Mouse (Mus musculus) R1 (cell line): ENCODE measurements around the gene Irgc1.

ENCODE experiments used
- DNase-seq: peaks from one replicate; pipeline ENCODE4 v3.0.0-alpha.2; 2018; ENCODE audit warnings: low read depth, low spot score

Irgc1 gene

DNA sequence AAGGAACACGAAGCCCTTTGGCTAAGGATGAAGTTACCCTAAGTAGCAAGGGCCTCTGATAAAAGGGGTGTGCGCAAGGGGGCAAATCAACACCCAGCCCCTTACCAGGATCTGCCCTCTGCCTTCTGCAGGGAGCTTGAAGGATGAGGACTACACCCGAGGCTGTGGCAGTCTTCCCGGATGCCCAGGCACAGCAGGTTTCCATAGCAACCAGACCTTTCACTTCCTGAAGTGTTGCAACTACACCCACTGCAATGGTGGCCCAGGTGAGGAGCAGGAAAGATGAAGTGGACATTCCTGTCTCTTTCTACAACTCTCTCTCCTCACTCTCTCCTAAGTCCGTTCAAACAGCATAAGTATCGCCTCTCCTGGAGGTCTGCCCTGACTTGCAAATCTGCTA lies 20.3 kb upstream of the Irgc1 start:
- no peak for DNase-seq

DNA sequence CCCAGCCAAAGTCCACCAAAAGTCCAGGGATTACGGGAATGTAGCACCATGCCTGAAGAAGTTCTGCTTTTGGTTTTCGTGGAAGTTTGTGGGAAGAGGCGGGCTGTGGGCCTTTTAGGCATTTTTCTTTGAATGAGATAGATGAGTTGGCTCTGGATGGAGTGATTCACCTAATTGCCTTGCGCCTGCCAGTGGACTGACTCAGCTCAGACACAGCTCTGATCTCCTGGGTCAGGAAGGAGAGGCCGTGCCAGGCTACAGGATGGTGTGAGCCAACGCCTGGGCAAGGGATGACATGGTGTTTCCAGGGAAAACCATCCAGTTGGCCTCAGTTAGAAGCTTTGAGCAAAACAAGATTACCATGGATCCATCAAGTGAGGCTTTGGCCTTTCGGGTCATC lies 18.3 kb upstream of the Irgc1 start:
- peak; percentile 11 for DNase-seq

- DNase-seq: peak; percentile 86
These were observed 17.0 kb upstream of the Irgc1 start for GRCm38 (mm10) chr7:24469126-24469525.

GRCm38 (mm10) chr7:24467886-24468285 lies 15.8 kb upstream of the Irgc1 start:
- no peak for DNase-seq

GRCm38 (mm10) chr7:24466835-24467234 lies 14.7 kb upstream of the Irgc1 start:
- no peak for DNase-seq

DNA sequence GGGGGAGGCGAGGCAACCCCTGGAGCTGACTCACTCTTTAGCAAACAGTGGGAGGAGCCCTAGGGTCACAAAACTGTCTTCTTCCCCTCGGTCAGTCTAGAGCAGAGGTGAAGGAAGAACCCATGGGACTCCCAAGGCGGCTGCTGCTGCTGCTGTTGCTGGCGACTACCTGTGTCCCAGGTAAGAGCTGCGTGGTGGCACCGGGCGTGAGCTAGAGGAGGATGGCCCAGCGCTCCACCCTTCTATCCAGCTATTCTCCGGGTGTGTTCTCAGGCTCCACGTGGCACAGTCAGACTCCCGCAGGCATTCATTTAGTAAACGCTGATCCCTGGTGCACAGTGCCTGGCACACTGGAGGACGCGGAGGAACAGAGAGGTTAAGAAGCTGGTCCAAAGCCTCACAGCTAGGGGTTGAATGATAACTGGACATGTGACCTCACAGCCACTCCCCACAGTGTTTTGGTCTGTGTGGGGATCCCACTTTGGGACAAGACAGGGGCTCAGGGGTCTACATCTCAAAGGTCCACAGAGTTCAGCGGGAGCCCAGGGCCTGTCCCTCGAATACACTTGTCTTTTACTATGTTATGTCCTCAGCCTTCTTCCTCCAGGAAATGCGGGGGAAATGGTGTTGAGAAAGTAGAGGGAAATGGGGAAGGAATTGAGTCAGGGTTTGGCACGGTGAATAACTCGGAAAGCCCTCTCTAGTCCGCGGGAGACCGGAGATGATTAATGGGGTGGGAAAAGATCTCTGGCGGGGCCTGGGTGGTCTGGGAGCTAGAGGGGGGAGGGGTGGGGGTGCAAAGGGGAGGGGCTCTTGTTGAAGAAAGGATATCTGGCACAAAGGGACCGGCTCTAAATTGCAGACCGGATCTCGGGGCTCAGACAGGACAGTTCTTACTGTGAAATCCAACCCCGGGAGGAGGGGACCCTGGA lies 10.6 kb upstream of the Irgc1 start, which contains the start of gene Plaur:
Gene Plaur, plus strand, starts transcription at position 97 of the 932 bp plus-strand sequence.
- DNase-seq: peak; percentile 81

GRCm38 (mm10) chr7:24461376-24462051 lies 9.4 kb upstream of the Irgc1 start:
- DNase-seq: peak; percentile 96

- peak; percentile 78 for DNase-seq
These were observed 7.7 kb upstream of the Irgc1 start for GRCm38 (mm10) chr7:24459843-24460242.

DNA sequence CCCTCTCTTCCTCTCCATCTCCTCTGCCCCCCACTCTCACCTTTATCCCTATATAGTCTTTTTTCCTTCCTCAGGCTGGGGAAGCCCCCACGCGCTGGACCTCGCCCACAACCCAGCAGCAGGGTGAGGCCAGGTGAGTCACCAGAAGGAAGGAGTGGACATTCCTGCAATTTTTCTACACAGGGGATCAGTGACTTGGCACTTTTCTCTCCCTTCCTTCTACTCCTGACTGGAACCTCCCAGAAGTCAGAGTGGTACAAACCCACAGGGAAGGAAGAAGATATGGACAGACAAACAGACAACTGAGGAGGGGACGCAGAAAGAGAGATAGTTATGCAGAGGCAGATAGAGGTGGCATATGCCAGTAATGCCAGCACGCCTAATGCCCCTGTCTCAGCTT lies 7.3 kb upstream of the Irgc1 start:
- DNase-seq: peak; percentile 88

DNA sequence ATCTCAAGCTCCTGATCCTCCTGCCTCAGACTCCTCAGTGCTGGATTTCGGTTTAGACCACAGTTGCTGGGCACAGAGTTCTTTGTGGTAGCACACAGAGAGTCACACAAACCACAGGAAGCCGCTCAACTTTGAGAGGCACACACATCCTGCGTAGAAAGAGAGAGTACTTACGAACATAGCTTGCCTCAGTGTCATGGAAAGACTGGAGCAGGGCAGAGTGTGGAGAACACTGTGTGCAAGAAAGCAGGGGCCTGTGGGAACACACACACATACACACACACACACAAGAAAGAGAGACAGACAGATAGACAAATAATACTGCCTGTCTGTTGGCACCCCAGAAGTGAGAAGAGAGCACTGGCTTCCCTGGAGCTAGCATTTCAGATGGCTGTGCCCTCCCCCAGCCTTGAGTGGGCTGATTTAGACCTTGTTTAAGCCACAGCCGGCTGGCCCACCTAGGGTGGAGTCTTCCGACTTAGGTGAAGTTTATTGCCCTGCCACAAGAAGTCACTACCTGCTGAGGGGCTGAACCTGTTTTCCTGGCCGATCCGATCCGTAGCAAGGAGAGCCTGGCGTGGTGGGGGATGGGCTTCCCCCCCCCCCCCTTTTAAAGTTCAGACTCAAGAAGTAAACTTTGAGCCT lies 5.8 kb upstream of the Irgc1 start:
- DNase-seq: peak; percentile 75

GRCm38 (mm10) chr7:24455726-24456125 lies 3.6 kb upstream of the Irgc1 start:
- no peak for DNase-seq

GRCm38 (mm10) chr7:24454199-24454598 lies 2.1 kb upstream of the Irgc1 start:
- peak; percentile 73 for DNase-seq

GRCm38 (mm10) chr7:24450585-24451017 lies 1.5 kb downstream of the Irgc1 start:
- DNase-seq: peak; percentile 54

DNA sequence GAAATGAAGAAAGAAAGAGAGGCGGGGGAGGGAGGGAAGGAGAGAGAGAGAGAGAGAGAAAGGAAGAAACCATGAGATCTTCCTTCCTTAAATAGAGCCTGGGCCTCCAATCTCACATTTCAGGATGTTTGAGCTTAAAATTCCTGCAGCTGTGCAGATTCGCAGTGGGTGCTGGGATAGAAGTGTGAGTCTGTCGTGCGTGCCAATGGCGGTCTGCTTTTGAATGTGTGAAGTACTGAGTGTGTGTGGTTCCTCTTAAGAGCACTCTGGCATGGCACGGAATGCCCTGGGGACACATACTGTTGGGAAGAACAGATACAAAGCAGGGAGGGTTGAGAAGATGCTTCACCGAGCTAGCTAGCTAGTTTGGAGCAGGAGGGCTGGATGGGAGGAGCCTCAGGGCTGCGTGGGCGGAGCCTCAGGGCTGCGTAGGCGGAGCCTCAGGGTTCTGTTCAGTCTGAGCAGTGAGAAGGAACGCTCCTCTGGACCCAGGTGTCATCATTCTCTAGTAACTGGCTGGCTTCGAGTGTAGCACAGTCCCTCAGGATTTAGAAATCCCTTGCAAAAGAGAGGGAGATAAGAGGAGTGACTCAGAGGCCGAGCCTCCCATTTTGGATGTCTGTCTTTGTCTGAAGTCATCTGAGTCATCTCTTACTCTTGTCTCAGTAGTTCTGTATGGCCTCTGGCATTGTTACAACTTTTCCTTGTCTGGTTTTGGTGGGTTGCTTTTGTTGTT lies 3.1 kb downstream of the Irgc1 start:
- DNase-seq: peak; percentile 50

DNA sequence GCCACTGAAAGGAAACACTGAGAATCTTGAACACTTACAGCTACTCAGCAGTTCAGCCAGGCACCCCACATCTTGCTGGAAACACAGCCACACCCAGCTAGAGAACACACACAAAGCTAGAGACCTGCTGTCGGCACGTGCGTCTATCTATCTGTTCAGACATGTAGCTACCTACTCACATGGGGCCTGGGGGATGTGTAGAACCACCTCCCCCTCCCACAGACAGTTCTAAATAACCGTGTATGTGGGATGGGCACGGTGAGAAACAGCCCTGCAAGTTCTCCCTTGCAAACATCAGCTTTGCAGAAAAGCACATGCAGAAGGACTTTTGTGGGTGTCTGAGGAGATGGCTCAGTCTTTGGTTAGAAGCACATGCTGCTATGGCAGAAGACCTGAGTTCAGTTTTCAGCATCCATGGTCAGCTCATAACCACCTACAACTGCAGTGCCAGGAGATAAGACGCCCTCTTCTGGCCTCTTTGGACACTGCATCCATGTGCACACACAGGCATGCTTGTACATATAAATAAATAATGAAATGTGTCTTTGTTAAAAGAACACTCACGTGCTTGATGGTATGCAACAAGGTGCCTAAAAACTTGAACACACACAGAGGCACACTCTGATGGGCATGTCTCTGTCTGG lies 5.3 kb downstream of the Irgc1 start:
- DNase-seq: no peak

DNA sequence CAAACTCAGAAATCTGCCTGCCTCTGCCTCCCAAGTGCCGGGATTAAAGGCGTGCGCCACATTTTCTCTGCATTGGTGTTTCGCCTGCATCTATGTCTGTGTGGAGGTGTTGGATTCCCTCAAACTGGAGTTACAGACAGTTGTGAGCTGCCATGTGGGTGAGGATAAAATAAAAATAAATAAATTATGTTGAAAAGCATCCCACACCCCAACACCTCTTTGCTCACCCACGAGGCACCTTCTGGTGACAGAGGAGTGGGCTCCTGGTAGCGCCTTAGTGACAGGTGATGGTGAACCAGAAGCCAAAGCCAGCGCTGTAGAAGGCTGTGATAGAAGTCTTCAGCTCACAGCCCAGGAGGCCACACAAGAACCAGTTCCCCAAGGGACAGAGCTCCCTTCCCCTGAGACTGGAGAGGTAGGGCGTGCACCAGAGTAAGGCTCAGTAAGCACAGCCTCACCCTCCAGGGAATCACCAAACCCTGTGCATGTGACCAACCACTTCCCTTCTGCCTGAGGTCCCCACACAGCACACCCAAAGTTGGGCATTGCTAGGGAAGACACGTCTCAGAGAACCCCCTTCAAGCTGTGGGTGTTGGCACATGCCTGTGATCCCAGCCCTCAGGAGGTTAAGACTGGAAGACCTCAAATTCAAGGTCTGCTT lies 6.7 kb downstream of the Irgc1 start:
- no peak for DNase-seq

DNA sequence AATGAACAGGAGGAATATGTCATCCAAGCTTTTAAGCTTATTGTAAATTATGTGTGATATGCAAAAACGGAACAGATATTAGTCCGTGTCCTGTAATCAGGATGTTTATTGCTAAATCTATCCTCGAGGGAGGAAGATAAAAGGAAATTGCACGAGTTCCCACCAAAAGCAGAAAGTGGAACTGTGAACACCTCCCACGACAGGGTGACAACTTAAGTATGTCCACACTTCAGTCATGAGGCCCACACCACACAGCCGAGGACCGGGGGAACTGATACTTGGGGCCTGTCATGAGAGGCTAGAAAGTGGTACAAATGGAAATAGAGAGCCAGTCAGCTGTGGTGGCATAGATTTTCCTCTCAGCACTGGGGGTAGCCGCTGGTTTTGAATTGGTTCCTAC lies 9.8 kb downstream of the Irgc1 start:
- DNase-seq: no peak

DNA sequence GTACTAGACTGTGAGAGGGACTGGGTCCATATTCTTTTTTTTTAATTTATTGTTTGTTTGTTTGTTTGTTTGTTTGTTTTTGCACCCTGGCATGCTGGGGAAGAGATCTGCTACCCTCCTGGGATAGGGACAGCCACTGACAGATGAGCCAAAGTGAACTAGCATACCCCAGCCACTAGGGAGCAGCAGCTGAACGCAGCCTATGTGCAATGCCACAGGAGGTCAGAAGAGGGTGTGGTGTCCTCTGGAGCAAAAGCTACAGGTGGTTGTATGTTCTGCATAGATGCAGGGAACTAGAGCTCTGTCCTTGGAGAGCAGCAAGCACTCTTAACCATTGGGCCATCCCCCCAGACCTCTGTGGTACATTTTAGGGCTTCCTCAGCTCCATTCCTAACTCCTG lies 10.3 kb downstream of the Irgc1 start:
- peak; percentile 93 for DNase-seq

GRCm38 (mm10) chr7:24439891-24440290 lies 12.2 kb downstream of the Irgc1 start:
- DNase-seq: no peak

GRCm38 (mm10) chr7:24439191-24439590 lies 12.9 kb downstream of the Irgc1 start:
- DNase-seq: no peak
